Comparison of ENCODE assay signal across 29 mouse cellular contexts in the genomic region with DNA sequence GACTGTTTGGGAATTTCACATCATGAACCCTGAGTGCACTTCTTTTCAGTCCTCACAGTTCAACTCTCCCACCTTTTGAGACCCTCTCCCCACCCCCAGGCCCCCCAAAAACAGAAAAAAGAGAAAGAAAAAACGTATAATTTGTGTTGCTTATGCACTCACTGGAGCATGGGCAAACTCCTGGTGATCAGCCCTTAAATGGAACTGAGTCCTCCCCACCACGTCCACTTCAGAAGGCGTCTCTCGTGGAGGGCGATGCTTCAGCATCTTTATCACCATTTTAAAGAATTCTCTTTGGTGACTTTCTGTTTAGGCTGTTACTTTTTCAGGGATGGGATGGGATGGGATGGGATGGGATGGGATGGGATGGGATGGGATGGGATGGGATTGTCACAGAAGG. TPM values are rescaled to one million over a fixed set of nuclear protein-coding genes. Genes with fewer than 3 reads are reported as not detected.
"Had no signal": no experiment of that assay in that cellular context is flagged by ENCODE, and none has a peak within 500 bp of the region (broad histone marks: within the 10 kb centered on the region; RNA-seq: fewer than 3 reads in every experiment).

No protein-coding gene starts in this region.

- H3K4me2 ChIP-seq: heart, embryonic 12.5 days; hindbrain, embryonic 12.5 days; hindbrain, embryonic 14.5 days; intestine, embryonic 15.5 days; limb, embryonic 13.5 days; limb, embryonic 15.5 days; liver, embryonic 12.5 days had no signal

- H3K27ac ChIP-seq: gastrocnemius, adult 2 months; heart, adult 2 months; hindbrain, embryonic 10.5 days; hindbrain, embryonic 12.5 days; hindbrain, embryonic 14.5 days; intestine, embryonic 15.5 days; layer of hippocampus, adult 2 months; limb, embryonic 13.5 days; limb, embryonic 15.5 days; liver, embryonic 12.5 days; liver, embryonic 14.5 days had no signal

- H3K4me1 ChIP-seq: heart, embryonic 12.5 days; hindbrain, embryonic 10.5 days; hindbrain, embryonic 12.5 days; intestine, embryonic 15.5 days; limb, embryonic 13.5 days; limb, embryonic 15.5 days; liver, embryonic 12.5 days had no signal

- ATAC-seq: hindbrain, embryonic 16.5 days; inflammation-experienced regulatory T-cells, adult 6 months; intestine, embryonic 15.5 days; intestine, postnatal 0 days; liver, embryonic 12.5 days had no signal

- H3K9ac ChIP-seq: heart, embryonic 12.5 days; hindbrain, embryonic 12.5 days; hindbrain, embryonic 14.5 days; intestine, embryonic 15.5 days; limb, embryonic 13.5 days; limb, embryonic 15.5 days; liver, embryonic 12.5 days; liver, embryonic 14.5 days had no signal

- H3K27me3 ChIP-seq: heart, embryonic 12.5 days; hindbrain, embryonic 12.5 days; intestine, embryonic 15.5 days; limb, embryonic 13.5 days; limb, embryonic 15.5 days; liver, embryonic 12.5 days had no signal

- H3K4me3 ChIP-seq: gastrocnemius, adult 2 months; heart, adult 2 months; heart, embryonic 12.5 days; hindbrain, embryonic 10.5 days; hindbrain, embryonic 12.5 days; intestine, embryonic 15.5 days; layer of hippocampus, adult 2 months; limb, embryonic 13.5 days; limb, embryonic 15.5 days; liver, embryonic 12.5 days had no signal

- DNase-seq: gastrocnemius, adult 2 months; gastrocnemius, postnatal 10 days; gastrocnemius, postnatal 25 days; heart, adult 2 months; heart, postnatal 10 days; heart, postnatal 4 days; kidney, adult 18-20 months; kidney, adult 8-10 months; kidney, postnatal 10 days; kidney, postnatal 25 days; kidney, postnatal 4 days; left cerebral cortex, postnatal 4 days had no signal

- H3K9me3 ChIP-seq: hindbrain, embryonic 10.5 days; hindbrain, embryonic 12.5 days; intestine, embryonic 15.5 days; limb, embryonic 15.5 days; liver, embryonic 12.5 days had no signal

- H3K36me3 ChIP-seq: heart, embryonic 12.5 days; hindbrain, embryonic 10.5 days; hindbrain, embryonic 12.5 days; intestine, embryonic 15.5 days; limb, embryonic 13.5 days; limb, embryonic 15.5 days had no signal

RNA-seq across cellular contexts. Expression of a gene that starts 39.4 kb away (rescaled TPM):
- total RNA-seq: gastrocnemius, adult 2 months; gastrocnemius, postnatal 25 days; granulocyte monocyte progenitor cell, adult 5-6 weeks; heart, adult 2 months; heart, postnatal 10 days; heart, postnatal 25 days; layer of hippocampus, adult 2 months had no signal
- polyA plus RNA-seq: heart, embryonic 14.5 days; limb, embryonic 11.5 days had no signal
